Mouse (Mus musculus) testis, adult 2 months (tissue): ENCODE measurements at regions not wholly inside any gene's neighbourhood (a gene's known extent, or its start where the extent isn't known, plus 50 kb on each side); places are given as distances from the start of the nearest gene placed in this dataset.

Experiments used
- H3K27ac ChIP-seq: fragments of 200-500 bp; 2 replicates; pipeline ENCODE4 v1.5.1; 2012; ENCODE audit warnings: low read depth, low read length; ENCODE audit not compliant: control insufficient read depth, insufficient read depth
- H3K27me3 ChIP-seq: fragments of 200-500 bp; 2 replicates; pipeline ENCODE4 v1.6.1; 2012; ENCODE audit warnings: mild to moderate bottlenecking, low read length, moderate library complexity; ENCODE audit not compliant: control insufficient read depth, insufficient read depth
- H3K36me3 ChIP-seq: fragments of 200-500 bp; 2 replicates; pipeline ENCODE4 v1.6.1; 2012; ENCODE audit warnings: mild to moderate bottlenecking, low read length; ENCODE audit not compliant: control insufficient read depth, insufficient read depth
- H3K4me1 ChIP-seq: fragments of 200-500 bp; 2 replicates; pipeline ENCODE4 v1.6.1; 2012; ENCODE audit warnings: low read length; ENCODE audit not compliant: control insufficient read depth, insufficient read depth
- H3K4me3 ChIP-seq: fragments of 200-500 bp; 2 replicates; pipeline ENCODE4 v1.5.1; 2012; ENCODE audit warnings: low read depth, mild to moderate bottlenecking, low read length, moderate library complexity, mixed read lengths; ENCODE audit not compliant: control insufficient read depth
- CTCF ChIP-seq: fragments of 200-500 bp; IDR thresholded peaks from 2 replicates; pipeline ENCODE4 v1.5.1; 2012; ENCODE audit warnings: low read depth, mild to moderate bottlenecking, inconsistent platforms, low read length, moderate library complexity; ENCODE audit not compliant: control insufficient read depth, insufficient read depth, insufficient replicate concordance
- POLR2A ChIP-seq: fragments of 200-500 bp; IDR thresholded peaks from 2 replicates; pipeline ENCODE4 v1.6.1; 2012; ENCODE audit warnings: low read depth, mild to moderate bottlenecking, inconsistent platforms, low read length, moderate library complexity; ENCODE audit not compliant: control insufficient read depth

DNA sequence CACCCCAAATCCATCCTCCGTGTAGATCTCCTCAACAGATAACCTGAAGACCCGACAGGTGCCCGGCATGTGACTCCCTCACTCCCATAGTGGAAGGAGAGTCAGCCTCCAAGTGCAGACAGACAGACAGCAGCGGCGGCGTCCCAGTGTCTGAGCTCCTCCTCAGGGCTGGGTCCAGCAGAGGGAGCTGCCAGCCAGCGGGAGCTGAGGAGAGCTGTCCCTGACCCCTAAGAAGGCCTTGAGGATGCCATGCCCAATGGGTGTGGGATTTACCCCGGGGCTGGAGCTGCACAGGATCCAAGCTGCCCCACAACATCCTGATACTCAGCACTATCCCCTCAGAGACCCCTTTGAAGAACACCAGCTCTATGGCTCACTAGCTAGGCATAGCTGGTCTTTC is 115.0 kb upstream of the 1600014C23Rik start:
- Histone ChIP-seq H3K27ac (no peak overlapping the region), H3K36me3 (no peaks in the 10 kb centered on the region), H3K4me3 (no peak overlapping the region), H3K27me3 (no peaks in the 10 kb centered on the region), H3K4me1 (no peaks in the 10 kb centered on the region)
- TF ChIP-seq POLR2A (no peak), CTCF (peak; percentile 36; the same call in 1 of the 2 replicates)

DNA sequence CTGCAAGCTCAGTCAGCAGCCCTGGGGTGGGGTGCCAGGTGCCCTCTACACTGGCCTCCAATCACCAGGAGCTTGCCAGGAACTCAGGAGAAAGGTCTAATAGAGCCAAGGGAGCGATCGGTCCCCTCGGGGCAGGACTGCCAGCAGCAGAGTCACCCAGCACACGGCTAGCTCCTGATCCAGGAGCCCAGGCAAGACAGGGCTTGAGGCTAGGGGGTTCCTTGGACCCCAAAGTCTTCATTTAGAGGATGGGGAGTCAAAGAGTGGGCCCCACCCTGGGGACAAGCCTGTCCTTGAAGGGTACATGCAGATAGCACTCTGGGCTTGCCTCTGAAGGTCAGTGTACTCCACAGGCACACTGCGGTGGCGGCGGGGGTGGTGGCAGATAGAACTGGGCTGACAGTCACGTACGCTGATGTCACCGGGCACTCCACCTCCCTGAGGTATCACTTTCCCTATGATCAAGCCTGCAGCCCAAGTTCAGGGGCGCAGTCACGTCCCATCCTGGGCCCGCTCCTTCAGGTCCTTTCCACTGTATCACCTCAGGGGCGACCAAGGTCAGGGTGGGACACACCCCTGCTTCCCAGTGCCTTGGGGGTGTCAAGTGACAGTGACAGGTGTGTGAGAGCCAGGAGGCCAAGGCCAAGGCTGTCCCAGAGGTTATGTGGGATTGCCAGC is 114.2 kb upstream of the 1600014C23Rik start:
- Histone ChIP-seq H3K4me3 (no peak overlapping the region), H3K4me1 (no peaks in the 10 kb centered on the region), H3K27ac (no peak overlapping the region), H3K27me3 (no peaks in the 10 kb centered on the region), H3K36me3 (no peaks in the 10 kb centered on the region)
- TF ChIP-seq POLR2A (no peak), CTCF (no peak)

- Histone ChIP-seq H3K27ac (no peak overlapping the region), H3K4me1 (no peaks in the 10 kb centered on the region), H3K27me3 (no peaks in the 10 kb centered on the region), H3K36me3 (no peaks in the 10 kb centered on the region), H3K4me3 (no peak overlapping the region)
- no peak for TF ChIP-seq POLR2A
- TF ChIP-seq CTCF: peak; percentile 70; the same call in 1 of the 2 replicates
Observed at GRCm38 (mm10) chr17:45845832-45846231, 112.2 kb upstream of the 1600014C23Rik start.

DNA sequence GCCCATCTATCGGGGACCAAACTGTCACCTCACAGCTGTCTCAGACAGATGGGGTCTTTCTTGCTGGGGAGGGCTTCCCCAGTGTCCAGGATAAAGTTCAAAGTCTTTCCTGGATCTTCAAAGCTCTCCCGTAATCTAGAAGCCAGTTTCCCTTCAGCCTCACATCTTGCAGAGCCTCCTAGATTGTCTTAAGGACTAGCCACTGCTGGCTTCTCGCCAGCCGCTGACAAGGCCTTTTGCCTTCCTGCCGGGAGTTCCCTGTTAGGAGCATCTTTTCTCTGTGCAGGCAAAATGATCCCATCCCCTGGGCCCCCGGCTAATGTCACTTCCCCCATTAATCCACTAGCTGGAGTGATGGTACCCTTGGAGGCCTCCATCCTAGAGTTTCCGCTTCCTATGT is 103.1 kb upstream of the 1600014C23Rik start:
- H3K27me3 ChIP-seq: no peaks in the 10 kb centered on the region
- H3K27ac ChIP-seq: no peak overlapping the region
- no peaks in the 10 kb centered on the region for H3K36me3 ChIP-seq
- no peaks in the 10 kb centered on the region for H3K4me1 ChIP-seq
- TF ChIP-seq POLR2A (no peak), CTCF (no peak)
- H3K4me3 ChIP-seq: no peak overlapping the region

DNA sequence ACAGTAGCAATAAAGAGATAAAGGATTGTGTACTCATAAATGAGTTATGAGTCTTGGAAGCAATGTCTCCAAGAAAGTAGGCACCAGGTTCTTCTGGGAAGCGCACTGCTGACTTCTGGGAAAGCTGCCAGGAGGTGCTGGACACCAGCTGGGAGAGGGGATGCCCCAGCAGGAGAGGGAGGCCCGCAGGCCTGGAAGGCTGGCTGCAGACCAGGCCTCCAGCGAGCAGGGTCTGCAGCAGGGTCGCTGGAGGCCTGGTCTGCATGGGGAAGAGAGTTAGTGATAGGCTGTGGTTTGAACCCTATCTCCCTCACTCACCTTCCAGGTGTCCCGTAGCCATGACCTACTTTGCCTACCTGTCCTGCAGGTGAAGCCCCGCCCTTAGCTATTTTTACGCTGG is 102.6 kb upstream of the 1600014C23Rik start:
- Histone ChIP-seq H3K4me1 (no peaks in the 10 kb centered on the region), H3K27ac (no peak overlapping the region), H3K36me3 (no peaks in the 10 kb centered on the region), H3K27me3 (no peaks in the 10 kb centered on the region), H3K4me3 (no peak overlapping the region)
- TF ChIP-seq CTCF (no peak), POLR2A (no peak)

GRCm38 (mm10) chr17:45834518-45835071 is 101.0 kb upstream of the 1600014C23Rik start:
- H3K27ac ChIP-seq: no peak overlapping the region
- H3K27me3 ChIP-seq: no peaks in the 10 kb centered on the region
- no peaks in the 10 kb centered on the region for H3K36me3 ChIP-seq
- no peaks in the 10 kb centered on the region for H3K4me1 ChIP-seq
- TF ChIP-seq CTCF: no peak
- no peak for TF ChIP-seq POLR2A
- no peak overlapping the region for H3K4me3 ChIP-seq

- Histone ChIP-seq H3K36me3 (no peaks in the 10 kb centered on the region), H3K4me1 (no peaks in the 10 kb centered on the region), H3K4me3 (no peak overlapping the region), H3K27ac (no peak overlapping the region), H3K27me3 (no peaks in the 10 kb centered on the region)
- TF ChIP-seq CTCF: peak; percentile 72; the same call in 1 of the 2 replicates
- TF ChIP-seq POLR2A: no peak
Observed at GRCm38 (mm10) chr17:45830324-45830723, 96.7 kb upstream of the 1600014C23Rik start.

- TF ChIP-seq CTCF: no peak
- Histone ChIP-seq H3K27me3 (no peaks in the 10 kb centered on the region), H3K4me3 (no peak overlapping the region), H3K27ac (no peak overlapping the region), H3K4me1 (no peaks in the 10 kb centered on the region), H3K36me3 (no peaks in the 10 kb centered on the region)
Observed at GRCm38 (mm10) chr17:45829571-45829970, 95.9 kb upstream of the 1600014C23Rik start.
